Mouse (Mus musculus) G1E (cell line): ENCODE measurements around the gene Fat3.

Experiments used
- CTCF ChIP-seq: IDR thresholded peaks from 2 replicates; pipeline ENCODE4 v1.5.1; 2012; ENCODE audit warnings: low read depth, low read length, inconsistent platforms, mixed read lengths
- GATA1 ChIP-seq: IDR thresholded peaks from 2 replicates; pipeline ENCODE4 v1.6.1; 2012; ENCODE audit warnings: borderline replicate concordance, low read length, inconsistent platforms, mixed read lengths
- POLR2AphosphoS5 ChIP-seq: IDR thresholded peaks from 2 replicates; pipeline ENCODE4 v1.6.1; 2012; ENCODE audit warnings: low read depth, low read length, inconsistent platforms; ENCODE audit not compliant: insufficient replicate concordance
- TAL1 ChIP-seq: conservative IDR thresholded peaks from 2 replicates; pipeline ENCODE4 v1.6.1; 2012; ENCODE audit warnings: low read depth, low read length, inconsistent platforms, mixed read lengths

- TF ChIP-seq CTCF (no peak), TAL1 (no peak), GATA1 (no peak), POLR2AphosphoS5 (no peak)
Measured at GRCm38 (mm10) chr9:16063447-16063846, 437.6 kb downstream of the Fat3 start.
